9 mouse cellular contexts compared by ENCODE assay signal in genomic region chr10:125370037-125370610, GRCm38 (mm10). TPM values are rescaled to one million over a fixed set of nuclear protein-coding genes. Genes with fewer than 3 reads are reported as not detected.
A peak's percentile ranks its signal among the peaks of the same experiment; 100 is the strongest.
DNase-seq lines count a peak whose midpoint lies in the region; ATAC-seq lines count a peak whose summit lies in the region.
"Had no signal": no experiment of that assay in that cellular context is flagged by ENCODE, and none has a peak within 500 bp of the region (broad histone marks: within the 10 kb centered on the region; RNA-seq: fewer than 3 reads in every experiment).

No protein-coding gene starts in this region.

- WGBS in midbrain, embryonic 10.5 days: 89% methylated on average over 8 of the region's 8 CpGs

- H3K27me3 ChIP-seq in midbrain, embryonic 10.5 days (ENCODE audit: low read depth, poor library complexity, severe bottlenecking): no peaks in the 10 kb centered on the region

- H3K36me3 ChIP-seq in midbrain, embryonic 10.5 days: no peaks in the 10 kb centered on the region

- peak; percentile 29; the same call in 1 of the 2 replicates for ATAC-seq in frontal cortex, adult (ENCODE audit: low TSS enrichment)
- peak; percentile 58 for ATAC-seq in CD4-positive, CD25-positive, alpha-beta regulatory T cell, adult 4 months
- ATAC-seq in megakaryocyte, adult 5-6 weeks (ENCODE audit: poor library complexity, severe bottlenecking): peak; percentile 95

- H3K4me3 ChIP-seq in midbrain, embryonic 10.5 days: no peak overlapping the region

- no peaks in the 10 kb centered on the region for H3K4me1 ChIP-seq in midbrain, embryonic 10.5 days

- no peak overlapping the region for H3K27ac ChIP-seq in midbrain, embryonic 10.5 days (replicated peaks)

- no peak for DNase-seq in frontal cortex, adult 2 months (ENCODE audit: extremely low spot score in 1 of 2, low spot score in 1 of 2)
- peak; percentile 29 to 32 for DNase-seq in heart, postnatal 10 days
- DNase-seq in left cerebral cortex, postnatal 10 days (ENCODE audit: extremely low spot score in 1 of 2, low spot score in 2 of 2): no peak
- no peak for DNase-seq in neural tube, embryonic 10.5 days (ENCODE audit: extremely low spot score, low spot score)
- DNase-seq in midbrain, embryonic 10.5 days (ENCODE audit: low spot score): no peak
- DNase-seq: lung, embryonic 14.5 days had no signal

- intact Hi-C loops in heart, postnatal 10 days (cut with DNase I): no loop called here
- intact Hi-C loops in left cerebral cortex, postnatal 10 days (cut with DNase I): no loop called here

- H3K9me3 ChIP-seq in midbrain, embryonic 10.5 days (replicated peaks): no peaks in the 10 kb centered on the region

RNA-seq across cellular contexts. Expression of gene Slc16a7, which starts 19.1 kb away (rescaled TPM):
- polyA plus RNA-seq in frontal cortex, adult 2 months (2012; rRNA removed): 9.0 and 13.4 TPM in 2 replicates
- polyA plus RNA-seq in CD4-positive, CD25-positive, alpha-beta regulatory T cell, adult 4 months (2017; shearing (Covaris generic)): under 1 TPM in 1 of 2 experiments, not detected in 1; 0.83 TPM
- 10 to 100 TPM; 18.2 to 20.2 TPM for total RNA-seq in heart, postnatal 10 days (2021)
- 22.2 and 38.4 TPM in 2 replicates for total RNA-seq in megakaryocyte, adult 5-6 weeks (2015)
- total RNA-seq in megakaryocyte, adult 5-6 weeks (2017): 20.6 and 24.6 TPM in 2 replicates
- 100 to 1,000 TPM; 115 to 122 TPM for total RNA-seq in left cerebral cortex, postnatal 10 days (2021)
- 3.0 TPM in 2 replicates for polyA plus RNA-seq in midbrain, embryonic 10.5 days (2016; fragmentation: Nextera tagmentation; extraction: Ambion mirVana)

Comparison
In these comparisons a context has a peak if more than half of its experiments do, and no peak if none do; other contexts are left out.
1. ATAC-seq: peak in every context shown above with its lines; median percentile 95 in megakaryocyte, adult 5-6 weeks; 58 in CD4-positive, CD25-positive, alpha-beta regulatory T cell, adult 4 months; 29 in frontal cortex, adult.
2. DNase-seq: peak in heart, postnatal 10 days (2 of 2); none in frontal cortex, adult 2 months (0 of 2), left cerebral cortex, postnatal 10 days (0 of 2), neural tube, embryonic 10.5 days (single experiment) and midbrain, embryonic 10.5 days (single experiment).